Mouse (Mus musculus): ENCODE results near the gene Tmtc4.

Gene Tmtc4

GRCm38 (mm10) chr14:122983226-122984215 is at the start of gene Tmtc4:
TSS of gene Tmtc4 (minus strand) at chr14:122984035.
- no peaks in the 10 kb centered on the region for H3K36me3 ChIP-seq (ENCODE audit: control insufficient read depth, insufficient read depth, low read length, poor library complexity, severe bottlenecking)
- H3K27me3 ChIP-seq (ENCODE audit: control insufficient read depth, insufficient read depth, low read length, poor library complexity, severe bottlenecking) = no peaks in the 10 kb centered on the region
- peak; percentile 93 for DNase-seq (ENCODE audit: low read depth, low spot score)

- no peaks in the 10 kb centered on the region for H3K27me3 ChIP-seq (ENCODE audit: control insufficient read depth, insufficient read depth, low read length, poor library complexity, severe bottlenecking)
- no peaks in the 10 kb centered on the region for H3K36me3 ChIP-seq (ENCODE audit: control insufficient read depth, insufficient read depth, low read length, poor library complexity, severe bottlenecking)
- no peak for DNase-seq (ENCODE audit: low read depth, low spot score)
Measured at GRCm38 (mm10) chr14:123032435-123032834, 48.6 kb upstream of the Tmtc4 start.

GRCm38 (mm10) chr14:123027876-123028275 is 44.0 kb upstream of the Tmtc4 start:
- no peak for DNase-seq (ENCODE audit: low read depth, low spot score)
- no peaks in the 10 kb centered on the region for H3K27me3 ChIP-seq (ENCODE audit: control insufficient read depth, insufficient read depth, low read length, poor library complexity, severe bottlenecking)
- H3K36me3 ChIP-seq (ENCODE audit: control insufficient read depth, insufficient read depth, low read length, poor library complexity, severe bottlenecking) = no peaks in the 10 kb centered on the region

- no peaks in the 10 kb centered on the region for H3K27me3 ChIP-seq (ENCODE audit: control insufficient read depth, insufficient read depth, low read length, poor library complexity, severe bottlenecking)
- no peaks in the 10 kb centered on the region for H3K36me3 ChIP-seq (ENCODE audit: control insufficient read depth, insufficient read depth, low read length, poor library complexity, severe bottlenecking)
- no peak for DNase-seq (ENCODE audit: low read depth, low spot score)
Measured at GRCm38 (mm10) chr14:123022981-123023380, 39.1 kb upstream of the Tmtc4 start.

- DNase-seq (ENCODE audit: low read depth, low spot score) = no peak
- Histone ChIP-seq H3K27me3 (ENCODE audit: control insufficient read depth, insufficient read depth, low read length, poor library complexity, severe bottlenecking) (no peaks in the 10 kb centered on the region), H3K36me3 (ENCODE audit: control insufficient read depth, insufficient read depth, low read length, poor library complexity, severe bottlenecking) (no peaks in the 10 kb centered on the region)
Measured at GRCm38 (mm10) chr14:123016310-123016709, 32.5 kb upstream of the Tmtc4 start.

- Histone ChIP-seq H3K36me3 (ENCODE audit: control insufficient read depth, insufficient read depth, low read length, poor library complexity, severe bottlenecking) (no peaks in the 10 kb centered on the region), H3K27me3 (ENCODE audit: control insufficient read depth, insufficient read depth, low read length, poor library complexity, severe bottlenecking) (no peaks in the 10 kb centered on the region)
Measured at GRCm38 (mm10) chr14:123015687-123016086, 31.9 kb upstream of the Tmtc4 start.

GRCm38 (mm10) chr14:123009108-123010018 is 25.5 kb upstream of the Tmtc4 start:
- Histone ChIP-seq H3K27me3 (ENCODE audit: control insufficient read depth, insufficient read depth, low read length, poor library complexity, severe bottlenecking) (no peaks in the 10 kb centered on the region), H3K36me3 (ENCODE audit: control insufficient read depth, insufficient read depth, low read length, poor library complexity, severe bottlenecking) (no peaks in the 10 kb centered on the region)
- no peak for DNase-seq (ENCODE audit: low read depth, low spot score)

More at GRCm38 (mm10) chr14:123015687-123016086, 31.9 kb upstream of the Tmtc4 start:
- no peak for DNase-seq (ENCODE audit: low read depth, low spot score)

- Histone ChIP-seq H3K36me3 (ENCODE audit: control insufficient read depth, insufficient read depth, low read length, poor library complexity, severe bottlenecking) (no peaks in the 10 kb centered on the region), H3K27me3 (ENCODE audit: control insufficient read depth, insufficient read depth, low read length, poor library complexity, severe bottlenecking) (no peaks in the 10 kb centered on the region)
- DNase-seq (ENCODE audit: low read depth, low spot score) = no peak
Measured at GRCm38 (mm10) chr14:123008672-123009071, 24.8 kb upstream of the Tmtc4 start.

GRCm38 (mm10) chr14:123003715-123004114 is 19.9 kb upstream of the Tmtc4 start:
- H3K36me3 ChIP-seq (ENCODE audit: control insufficient read depth, insufficient read depth, low read length, poor library complexity, severe bottlenecking) = no peaks in the 10 kb centered on the region
- H3K27me3 ChIP-seq (ENCODE audit: control insufficient read depth, insufficient read depth, low read length, poor library complexity, severe bottlenecking) = no peaks in the 10 kb centered on the region

GRCm38 (mm10) chr14:123001391-123001790 is 17.6 kb upstream of the Tmtc4 start:
- no peak for DNase-seq (ENCODE audit: low read depth, low spot score)
- Histone ChIP-seq H3K36me3 (ENCODE audit: control insufficient read depth, insufficient read depth, low read length, poor library complexity, severe bottlenecking) (no peaks in the 10 kb centered on the region), H3K27me3 (ENCODE audit: control insufficient read depth, insufficient read depth, low read length, poor library complexity, severe bottlenecking) (no peaks in the 10 kb centered on the region)

More at GRCm38 (mm10) chr14:123003715-123004114, 19.9 kb upstream of the Tmtc4 start:
- DNase-seq (ENCODE audit: low read depth, low spot score) = no peak

GRCm38 (mm10) chr14:122997465-122997864 is 13.6 kb upstream of the Tmtc4 start:
- Histone ChIP-seq H3K27me3 (ENCODE audit: control insufficient read depth, insufficient read depth, low read length, poor library complexity, severe bottlenecking) (no peaks in the 10 kb centered on the region), H3K36me3 (ENCODE audit: control insufficient read depth, insufficient read depth, low read length, poor library complexity, severe bottlenecking) (no peaks in the 10 kb centered on the region)
- peak; percentile 43 for DNase-seq (ENCODE audit: low read depth, low spot score)

GRCm38 (mm10) chr14:122993935-122994334 is 10.1 kb upstream of the Tmtc4 start:
- DNase-seq (ENCODE audit: low read depth, low spot score) = no peak
- no peaks in the 10 kb centered on the region for H3K27me3 ChIP-seq (ENCODE audit: control insufficient read depth, insufficient read depth, low read length, poor library complexity, severe bottlenecking)
- H3K36me3 ChIP-seq (ENCODE audit: control insufficient read depth, insufficient read depth, low read length, poor library complexity, severe bottlenecking) = no peaks in the 10 kb centered on the region

- Histone ChIP-seq H3K36me3 (ENCODE audit: control insufficient read depth, insufficient read depth, low read length, poor library complexity, severe bottlenecking) (no peaks in the 10 kb centered on the region), H3K27me3 (ENCODE audit: control insufficient read depth, insufficient read depth, low read length, poor library complexity, severe bottlenecking) (no peaks in the 10 kb centered on the region)
- DNase-seq (ENCODE audit: low read depth, low spot score) = peak; percentile 37
Measured at GRCm38 (mm10) chr14:122992937-122993336, 9.1 kb upstream of the Tmtc4 start.

- no peaks in the 10 kb centered on the region for H3K36me3 ChIP-seq (ENCODE audit: control insufficient read depth, insufficient read depth, low read length, poor library complexity, severe bottlenecking)
- no peaks in the 10 kb centered on the region for H3K27me3 ChIP-seq (ENCODE audit: control insufficient read depth, insufficient read depth, low read length, poor library complexity, severe bottlenecking)
- DNase-seq (ENCODE audit: low read depth, low spot score) = no peak
Measured at GRCm38 (mm10) chr14:122990521-122991052, 6.8 kb upstream of the Tmtc4 start.

Data from splenic B cell, adult 2 months (primary cell).